Mouse (Mus musculus): Measurements from ENCODE around the gene Sdhc. TPM values are rescaled to one million over a fixed set of nuclear protein-coding genes. Genes with fewer than 3 reads are reported as not detected.

The Sdhc gene
- polyA plus RNA-seq, 1 experiment = 169 TPM

- H3K4me2 ChIP-seq (ENCODE audit: low read depth) = no peak overlapping the region
- H3K4me3 ChIP-seq = no peak overlapping the region
- H3K27me3 ChIP-seq (ENCODE audit: control insufficient read depth, insufficient read depth, insufficient read length) = no peaks in the 10 kb centered on the region
- TF ChIP-seq MAX (IDR thresholded peaks at IDR 0.05; ENCODE audit: low read depth) (no peak), POLR2AphosphoS2 (IDR thresholded peaks at IDR 0.05; ENCODE audit: insufficient read length, low read depth) (no peak), MYOG (IDR thresholded peaks at IDR 0.05; ENCODE audit: control insufficient read depth in 1 of 3, insufficient read depth in 1 of 3, insufficient read length in 2 of 3, low read depth in 2 of 3) (no peak), TCF12 (IDR thresholded peaks at IDR 0.05; ENCODE audit: insufficient read depth, poor library complexity, severe bottlenecking) (no peak), SRF (IDR thresholded peaks at IDR 0.05; ENCODE audit: control insufficient read depth, insufficient read length, low read depth) (no peak), E2F4 (IDR thresholded peaks at IDR 0.05; ENCODE audit: insufficient read depth) (no peak), MYOD1 (IDR thresholded peaks at IDR 0.05; ENCODE audit: control insufficient read depth in 1 of 3, insufficient read length in 2 of 3, low read depth in 2 of 3) (no peak), TCF3 (IDR thresholded peaks at IDR 0.05; ENCODE audit: insufficient read length, low read depth) (no peak), CEBPB (IDR thresholded peaks at IDR 0.05; ENCODE audit: insufficient read depth, poor library complexity, severe bottlenecking) (no peak), POLR2A (IDR thresholded peaks at IDR 0.05; ENCODE audit: insufficient read length, low read depth) (no peak), REST (IDR thresholded peaks at IDR 0.05; ENCODE audit: insufficient read depth, insufficient read length) (no peak)
- no peaks in the 10 kb centered on the region for H3K36me3 ChIP-seq (ENCODE audit: control insufficient read depth, insufficient read depth)
- H3ac ChIP-seq (ENCODE audit: control insufficient read depth, insufficient read length) = no peak overlapping the region
- H3K79me2 ChIP-seq (ENCODE audit: control insufficient read depth, insufficient read depth) = no peaks in the 10 kb centered on the region
Measured at GRCm38 (mm10) chr1:171189476-171190114, 39.2 kb upstream of the Sdhc start.

GRCm38 (mm10) chr1:171189046-171189445 lies 38.6 kb upstream of the Sdhc start:
- no peaks in the 10 kb centered on the region for H3K36me3 ChIP-seq (ENCODE audit: control insufficient read depth, insufficient read depth)
- no peak overlapping the region for H3K4me2 ChIP-seq (ENCODE audit: low read depth)
- H3K79me2 ChIP-seq (ENCODE audit: control insufficient read depth, insufficient read depth) = no peaks in the 10 kb centered on the region
- no peaks in the 10 kb centered on the region for H3K27me3 ChIP-seq (ENCODE audit: control insufficient read depth, insufficient read depth, insufficient read length)
- H3K4me3 ChIP-seq = no peak overlapping the region
- TF ChIP-seq E2F4 (IDR thresholded peaks at IDR 0.05; ENCODE audit: insufficient read depth) = no peak
- no peak overlapping the region for H3ac ChIP-seq (ENCODE audit: control insufficient read depth, insufficient read length)

- TF ChIP-seq POLR2AphosphoS2 (IDR thresholded peaks at IDR 0.05; ENCODE audit: insufficient read length, low read depth) (no peak), MYOG (IDR thresholded peaks at IDR 0.05; ENCODE audit: control insufficient read depth in 1 of 3, insufficient read depth in 1 of 3, insufficient read length in 2 of 3, low read depth in 2 of 3) (no peak), MYOD1 (IDR thresholded peaks at IDR 0.05; ENCODE audit: control insufficient read depth in 1 of 3, insufficient read length in 2 of 3, low read depth in 2 of 3) (no peak), MAX (IDR thresholded peaks at IDR 0.05; ENCODE audit: low read depth) (no peak), POLR2A (IDR thresholded peaks at IDR 0.05; ENCODE audit: insufficient read length, low read depth) (no peak), CEBPB (IDR thresholded peaks at IDR 0.05; ENCODE audit: insufficient read depth, poor library complexity, severe bottlenecking) (no peak), TCF12 (IDR thresholded peaks at IDR 0.05; ENCODE audit: insufficient read depth, poor library complexity, severe bottlenecking) (no peak), REST (IDR thresholded peaks at IDR 0.05; ENCODE audit: insufficient read depth, insufficient read length) (no peak), USF1 (IDR thresholded peaks at IDR 0.05; ENCODE audit: low read depth) (no peak), TCF3 (IDR thresholded peaks at IDR 0.05; ENCODE audit: insufficient read length, low read depth) (no peak), SRF (IDR thresholded peaks at IDR 0.05; ENCODE audit: control insufficient read depth, insufficient read length, low read depth) (no peak), E2F4 (IDR thresholded peaks at IDR 0.05; ENCODE audit: insufficient read depth) (no peak)
- Histone ChIP-seq H3ac (ENCODE audit: control insufficient read depth, insufficient read length) (no peak overlapping the region), H3K27me3 (ENCODE audit: control insufficient read depth, insufficient read depth, insufficient read length) (no peaks in the 10 kb centered on the region), H3K4me3 (no peak overlapping the region), H3K36me3 (ENCODE audit: control insufficient read depth, insufficient read depth) (no peaks in the 10 kb centered on the region), H3K79me2 (ENCODE audit: control insufficient read depth, insufficient read depth) (no peaks in the 10 kb centered on the region), H3K4me2 (ENCODE audit: low read depth) (no peak overlapping the region)
Measured at GRCm38 (mm10) chr1:171187851-171188700, 37.7 kb upstream of the Sdhc start.

- Histone ChIP-seq H3ac (ENCODE audit: control insufficient read depth, insufficient read length) (no peak overlapping the region), H3K36me3 (ENCODE audit: control insufficient read depth, insufficient read depth) (no peaks in the 10 kb centered on the region), H3K4me3 (no peak overlapping the region), H3K27me3 (ENCODE audit: control insufficient read depth, insufficient read depth, insufficient read length) (no peaks in the 10 kb centered on the region), H3K79me2 (ENCODE audit: control insufficient read depth, insufficient read depth) (no peaks in the 10 kb centered on the region), H3K4me2 (ENCODE audit: low read depth) (no peak overlapping the region)
- TF ChIP-seq REST (IDR thresholded peaks at IDR 0.05; ENCODE audit: insufficient read depth, insufficient read length) = no peak
- TF ChIP-seq E2F4 (IDR thresholded peaks at IDR 0.05; ENCODE audit: insufficient read depth) = no peak
- TF ChIP-seq TCF12 (IDR thresholded peaks at IDR 0.05; ENCODE audit: insufficient read depth, poor library complexity, severe bottlenecking) = no peak
- TF ChIP-seq TCF3 (IDR thresholded peaks at IDR 0.05; ENCODE audit: insufficient read length, low read depth) = no peak
- no peak for TF ChIP-seq CEBPB (IDR thresholded peaks at IDR 0.05; ENCODE audit: insufficient read depth, poor library complexity, severe bottlenecking)
- no peak for TF ChIP-seq MYOD1 (IDR thresholded peaks at IDR 0.05; ENCODE audit: control insufficient read depth in 1 of 3, insufficient read length in 2 of 3, low read depth in 2 of 3)
- TF ChIP-seq MYOG (IDR thresholded peaks at IDR 0.05; ENCODE audit: control insufficient read depth in 1 of 3, insufficient read depth in 1 of 3, insufficient read length in 2 of 3, low read depth in 2 of 3) = no peak
- TF ChIP-seq SRF (IDR thresholded peaks at IDR 0.05; ENCODE audit: control insufficient read depth, insufficient read length, low read depth) = no peak
- no peak for TF ChIP-seq USF1 (IDR thresholded peaks at IDR 0.05; ENCODE audit: low read depth)
- TF ChIP-seq POLR2AphosphoS2 (IDR thresholded peaks at IDR 0.05; ENCODE audit: insufficient read length, low read depth) = no peak
- no peak for TF ChIP-seq MAX (IDR thresholded peaks at IDR 0.05; ENCODE audit: low read depth)
- TF ChIP-seq POLR2A (IDR thresholded peaks at IDR 0.05; ENCODE audit: insufficient read length, low read depth) = no peak
Measured at GRCm38 (mm10) chr1:171185655-171186054, 35.3 kb upstream of the Sdhc start.

Measured in myocyte (in vitro differentiated cells).